ENCODE assay signal across 35 mouse cellular contexts in the genomic region with DNA sequence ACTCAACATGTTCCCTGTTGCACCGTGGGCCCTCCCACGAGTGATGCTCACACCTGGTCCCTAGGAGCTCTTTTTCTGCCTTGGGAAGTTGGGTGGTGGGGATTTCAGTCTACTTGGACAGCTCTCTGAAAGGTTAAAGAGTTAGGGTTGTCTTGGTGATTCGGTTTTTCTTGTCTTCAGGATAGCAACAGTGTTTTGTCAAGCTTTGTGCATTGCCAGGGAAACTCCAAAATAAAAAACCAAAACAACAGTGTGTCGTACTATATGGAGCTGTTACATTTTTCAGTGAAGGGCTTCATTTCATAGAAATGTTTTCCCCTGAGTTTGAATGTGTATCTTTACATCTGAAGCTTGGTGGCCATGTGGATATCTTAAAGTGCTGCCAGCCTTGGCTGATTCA. TPM values are rescaled to one million over a fixed set of nuclear protein-coding genes. Genes with fewer than 3 reads are reported as not detected.
DNase-seq lines count a peak whose midpoint lies in the region; ATAC-seq lines count a peak whose summit lies in the region.
"Had no signal": no experiment of that assay in that cellular context is flagged by ENCODE, and none has a peak within 500 bp of the region (broad histone marks: within the 10 kb centered on the region; RNA-seq: fewer than 3 reads in every experiment).

No protein-coding gene starts in this region.

- DNase-seq in CD4-positive, CD25-positive, alpha-beta regulatory T cell, adult 2 months (ENCODE audit: low read depth, low spot score): peak; percentile 30
- DNase-seq in midbrain, embryonic 11.5 days (ENCODE audit: low spot score, missing footprints): peak; percentile 57
- peak; percentile 20 for DNase-seq in 3T3-L1 (ENCODE audit: low read depth, low spot score)
- peak; percentile 69 for DNase-seq in induced T-regulatory cell, adult 2 months (ENCODE audit: low read depth)
- DNase-seq in right cerebral cortex, postnatal 14 days: no peak
- DNase-seq: adrenal gland, adult 8-10 months; adrenal gland, postnatal 25 days; B cell, adult 2 months; cerebellum, adult 11-12 months; cerebellum, adult 8-10 months; cerebellum, postnatal 10 days; cerebellum, postnatal 36 days; embryo, embryonic 11 days; gastrocnemius, adult 2 months; gastrocnemius, postnatal 14 days; heart, adult 18-20 months had no signal

- no peak overlapping the region for H3K4me3 ChIP-seq in midbrain, embryonic 11.5 days (ENCODE audit: low read depth, low read length)
- H3K4me3 ChIP-seq in midbrain, embryonic 16.5 days (ENCODE audit: low read depth, low read length): no peak overlapping the region
- no peak overlapping the region for H3K4me3 ChIP-seq in forebrain, embryonic 16.5 days (replicated peaks; ENCODE audit: low read length)
- H3K4me3 ChIP-seq: embryonic facial prominence, embryonic 10.5 days; embryonic facial prominence, embryonic 13.5 days; erythroblast, embryonic 14.5 days; forebrain, embryonic 12.5 days; forebrain, embryonic 15.5 days; gastrocnemius, adult 2 months; heart, embryonic 10.5 days; heart, embryonic 13.5 days; hindbrain, embryonic 12.5 days; hindbrain, embryonic 15.5 days; intestine, embryonic 15.5 days had no signal

- no peaks in the 10 kb centered on the region for H3K9me3 ChIP-seq in midbrain, embryonic 11.5 days (ENCODE audit: control insufficient read depth, low read length)
- H3K9me3 ChIP-seq in midbrain, embryonic 16.5 days (replicated peaks; ENCODE audit: control insufficient read depth, low read length, poor library complexity, severe bottlenecking): no peaks in the 10 kb centered on the region
- H3K9me3 ChIP-seq in forebrain, embryonic 16.5 days (ENCODE audit: control insufficient read depth, low read length): no peaks in the 10 kb centered on the region
- H3K9me3 ChIP-seq: embryonic facial prominence, embryonic 10.5 days; embryonic facial prominence, embryonic 13.5 days; forebrain, embryonic 12.5 days; forebrain, embryonic 15.5 days; heart, embryonic 10.5 days; heart, embryonic 13.5 days; hindbrain, embryonic 12.5 days; hindbrain, embryonic 15.5 days; intestine, embryonic 15.5 days had no signal

- H3K9ac ChIP-seq in midbrain, embryonic 11.5 days (ENCODE audit: low read length): no peak overlapping the region
- no peak overlapping the region for H3K9ac ChIP-seq in midbrain, embryonic 16.5 days (ENCODE audit: low read depth, low read length)
- H3K9ac ChIP-seq in forebrain, embryonic 16.5 days (replicated peaks; ENCODE audit: low read depth, low read length): no peak overlapping the region
- H3K9ac ChIP-seq: embryonic facial prominence, embryonic 13.5 days; forebrain, embryonic 12.5 days; forebrain, embryonic 15.5 days; heart, embryonic 13.5 days; hindbrain, embryonic 12.5 days; hindbrain, embryonic 15.5 days; intestine, embryonic 15.5 days had no signal

- H3K4me2 ChIP-seq in midbrain, embryonic 11.5 days: no peak overlapping the region
- no peak overlapping the region for H3K4me2 ChIP-seq in midbrain, embryonic 16.5 days (ENCODE audit: low read length)
- H3K4me2 ChIP-seq in forebrain, embryonic 16.5 days (ENCODE audit: low read length): no peak overlapping the region
- H3K4me2 ChIP-seq: embryonic facial prominence, embryonic 13.5 days; forebrain, embryonic 12.5 days; forebrain, embryonic 15.5 days; heart, embryonic 13.5 days; hindbrain, embryonic 12.5 days; hindbrain, embryonic 15.5 days; intestine, embryonic 15.5 days had no signal

- 94% methylated on average over 4 of the region's 4 CpGs for WGBS in midbrain, embryonic 11.5 days
- WGBS in midbrain, embryonic 16.5 days: 96% methylated on average over 4 of the region's 4 CpGs
- WGBS in forebrain, embryonic 16.5 days: 95% methylated on average over 4 of the region's 4 CpGs

- H3K36me3 ChIP-seq in midbrain, embryonic 11.5 days (ENCODE audit: control insufficient read depth, insufficient read depth, low read length): peaks cover 4% of the 10 kb centered on the region
- H3K36me3 ChIP-seq in midbrain, embryonic 16.5 days (ENCODE audit: control insufficient read depth, insufficient read depth, low read length): 0 out of 2 replicates have a peak, but pooled peaks cover 4% of the 10 kb centered on the region
- peaks cover under 1% of the 10 kb centered on the region; the same call in 1 of the 2 replicates for H3K36me3 ChIP-seq in forebrain, embryonic 16.5 days (ENCODE audit: control insufficient read depth, insufficient read depth)
- H3K36me3 ChIP-seq: intestine, embryonic 15.5 days had no signal

- H3K27ac ChIP-seq in midbrain, embryonic 11.5 days (ENCODE audit: low read depth, low read length): no peak overlapping the region
- no peak overlapping the region for H3K27ac ChIP-seq in midbrain, embryonic 16.5 days (ENCODE audit: low read length)
- H3K27ac ChIP-seq in forebrain, embryonic 16.5 days (ENCODE audit: low read length): no peak overlapping the region
- H3K27ac ChIP-seq: embryonic facial prominence, embryonic 10.5 days; embryonic facial prominence, embryonic 13.5 days; forebrain, embryonic 12.5 days; forebrain, embryonic 15.5 days; gastrocnemius, adult 2 months; heart, embryonic 10.5 days; heart, embryonic 13.5 days; hindbrain, embryonic 12.5 days; hindbrain, embryonic 15.5 days; intestine, embryonic 15.5 days had no signal

- ATAC-seq in CD4-positive, CD25-positive, alpha-beta regulatory T cell, adult 4 months: no peak
- ATAC-seq in midbrain, embryonic 11.5 days (ENCODE audit: low FRiP score): no peak
- ATAC-seq in midbrain, embryonic 16.5 days: no peak
- ATAC-seq in forebrain, embryonic 16.5 days: no peak
- ATAC-seq: activated CD4-positive, CD25-positive, alpha-beta regulatory T cell, adult 4 months; forebrain, embryonic 15.5 days; intestine, embryonic 15.5 days had no signal

- no peaks in the 10 kb centered on the region for H3K27me3 ChIP-seq in midbrain, embryonic 11.5 days (ENCODE audit: control insufficient read depth, insufficient read depth, low read length)
- no peaks in the 10 kb centered on the region for H3K27me3 ChIP-seq in midbrain, embryonic 16.5 days (ENCODE audit: control insufficient read depth, insufficient read depth, low read depth, low read length)
- H3K27me3 ChIP-seq in forebrain, embryonic 16.5 days (replicated peaks; ENCODE audit: control insufficient read depth, insufficient read depth, low read length): no peaks in the 10 kb centered on the region
- H3K27me3 ChIP-seq: embryonic facial prominence, embryonic 13.5 days; forebrain, embryonic 12.5 days; forebrain, embryonic 15.5 days; heart, embryonic 13.5 days; hindbrain, embryonic 12.5 days; hindbrain, embryonic 15.5 days; intestine, embryonic 15.5 days had no signal

- H3K4me1 ChIP-seq in midbrain, embryonic 11.5 days (ENCODE audit: control insufficient read depth, insufficient read depth, low read length): peaks cover 16% of the 10 kb centered on the region
- H3K4me1 ChIP-seq in midbrain, embryonic 16.5 days (ENCODE audit: control insufficient read depth, insufficient read depth, low read length): peaks cover 33% of the 10 kb centered on the region
- H3K4me1 ChIP-seq in forebrain, embryonic 16.5 days (replicated peaks; ENCODE audit: control insufficient read depth, insufficient read depth, low read length): peaks cover 32% of the 10 kb centered on the region

RNA-seq across cellular contexts. Expression of a gene that starts 2.7 kb away (rescaled TPM):
- polyA plus RNA-seq in CD4-positive, CD25-positive, alpha-beta regulatory T cell, adult 4 months (2017; shearing (Covaris generic)): 10 to 100 TPM; 17.2 to 25.9 TPM
- polyA plus RNA-seq in midbrain, embryonic 11.5 days (2014; fragmentation: Nextera tagmentation; extraction: Ambion mirVana): 17.4 and 17.6 TPM in 2 replicates
- polyA plus RNA-seq in midbrain, embryonic 16.5 days (2015; fragmentation: Nextera tagmentation; extraction: Ambion mirVana): 26.2 and 28.6 TPM in 2 replicates
- 27.9 and 31.8 TPM in 2 replicates for polyA plus RNA-seq in forebrain, embryonic 16.5 days (2015; fragmentation: Nextera tagmentation; extraction: Ambion mirVana)

RNA-seq across cellular contexts. Expression of a gene that starts 11.5 kb away (rescaled TPM):
- polyA plus RNA-seq in CD4-positive, CD25-positive, alpha-beta regulatory T cell, adult 4 months (2017; shearing (Covaris generic)): under 1 TPM in 1 of 2 experiments, not detected in 1; 0.39 TPM
- 0.19 TPM in 1 of 2 replicates, not detected in the other for polyA plus RNA-seq in midbrain, embryonic 11.5 days (2014; fragmentation: Nextera tagmentation; extraction: Ambion mirVana)
- 0.25 and 0.33 TPM in 2 replicates for polyA plus RNA-seq in midbrain, embryonic 16.5 days (2015; fragmentation: Nextera tagmentation; extraction: Ambion mirVana)
- 0.32 TPM in 1 of 2 replicates, not detected in the other for polyA plus RNA-seq in forebrain, embryonic 16.5 days (2015; fragmentation: Nextera tagmentation; extraction: Ambion mirVana)
- polyA plus RNA-seq: activated CD4-positive, CD25-positive, alpha-beta regulatory T cell, adult 4 months; brain, embryonic 14.5 days; cortical plate, adult 2 months; embryonic facial prominence, embryonic 13.5 days; erythroblast, embryonic 14.5 days; forebrain, embryonic 12.5 days; forebrain, embryonic 15.5 days; frontal cortex, adult 2 months; gonadal fat pad, adult 2 months; heart, embryonic 10.5 days; heart, embryonic 13.5 days; heart, embryonic 16.5 days; hindbrain, embryonic 15.5 days; intestine, embryonic 15.5 days had no signal

RNA-seq across cellular contexts. Expression of a gene that starts 16.9 kb away (rescaled TPM):
- 100 to 1,000 TPM; 191 to 211 TPM for polyA plus RNA-seq in CD4-positive, CD25-positive, alpha-beta regulatory T cell, adult 4 months (2017; shearing (Covaris generic))
- polyA plus RNA-seq in midbrain, embryonic 11.5 days (2014; fragmentation: Nextera tagmentation; extraction: Ambion mirVana): 80.7 and 83.2 TPM in 2 replicates
- polyA plus RNA-seq in midbrain, embryonic 16.5 days (2015; fragmentation: Nextera tagmentation; extraction: Ambion mirVana): 122 and 135 TPM in 2 replicates
- polyA plus RNA-seq in forebrain, embryonic 16.5 days (2015; fragmentation: Nextera tagmentation; extraction: Ambion mirVana): 84.8 and 99.7 TPM in 2 replicates

RNA-seq across cellular contexts. Expression of a gene that starts 51.2 kb away (rescaled TPM):
- polyA plus RNA-seq in CD4-positive, CD25-positive, alpha-beta regulatory T cell, adult 4 months (2017; shearing (Covaris generic)): not detected
- polyA plus RNA-seq in midbrain, embryonic 11.5 days (2014; fragmentation: Nextera tagmentation; extraction: Ambion mirVana): not detected in 2 replicates
- not detected in 2 replicates for polyA plus RNA-seq in midbrain, embryonic 16.5 days (2015; fragmentation: Nextera tagmentation; extraction: Ambion mirVana)
- polyA plus RNA-seq in forebrain, embryonic 16.5 days (2015; fragmentation: Nextera tagmentation; extraction: Ambion mirVana): not detected in 2 replicates
- polyA plus RNA-seq: activated CD4-positive, CD25-positive, alpha-beta regulatory T cell, adult 4 months; brain, embryonic 14.5 days; cortical plate, adult 2 months; embryonic facial prominence, embryonic 10.5 days; embryonic facial prominence, embryonic 13.5 days; erythroblast, embryonic 14.5 days; forebrain, embryonic 12.5 days; forebrain, embryonic 15.5 days; frontal cortex, adult 2 months; gonadal fat pad, adult 2 months; heart, embryonic 10.5 days; heart, embryonic 13.5 days; heart, embryonic 16.5 days; hindbrain, embryonic 12.5 days; hindbrain, embryonic 15.5 days; intestine, embryonic 15.5 days had no signal
